Mouse (Mus musculus) cerebellum, adult 2 months (tissue): ENCODE results near the gene Pfkfb1.

Source experiments
- CTCF ChIP-seq: fragments of 200-500 bp; IDR thresholded peaks from 2 replicates; pipeline ENCODE4 v1.5.1; 2011; ENCODE audit warnings: low read depth, mild to moderate bottlenecking, control low read depth, low read length, moderate library complexity, borderline replicate concordance; ENCODE audit not compliant: insufficient read depth
- POLR2A ChIP-seq: fragments of 200-500 bp; IDR thresholded peaks from 2 replicates; pipeline ENCODE4 v1.6.1; 2011; ENCODE audit warnings: low read length, control low read depth, borderline replicate concordance; ENCODE audit not compliant: insufficient read depth

GRCm38 (mm10) chrX:150588023-150588764 lies at the start of gene Pfkfb1:
- TF ChIP-seq POLR2A: peak; percentile 30; the same call in 1 of the 2 replicates
- TF ChIP-seq CTCF: no peak
